Comparison of ENCODE assay signal across 9 mouse cellular contexts in the genomic region with DNA sequence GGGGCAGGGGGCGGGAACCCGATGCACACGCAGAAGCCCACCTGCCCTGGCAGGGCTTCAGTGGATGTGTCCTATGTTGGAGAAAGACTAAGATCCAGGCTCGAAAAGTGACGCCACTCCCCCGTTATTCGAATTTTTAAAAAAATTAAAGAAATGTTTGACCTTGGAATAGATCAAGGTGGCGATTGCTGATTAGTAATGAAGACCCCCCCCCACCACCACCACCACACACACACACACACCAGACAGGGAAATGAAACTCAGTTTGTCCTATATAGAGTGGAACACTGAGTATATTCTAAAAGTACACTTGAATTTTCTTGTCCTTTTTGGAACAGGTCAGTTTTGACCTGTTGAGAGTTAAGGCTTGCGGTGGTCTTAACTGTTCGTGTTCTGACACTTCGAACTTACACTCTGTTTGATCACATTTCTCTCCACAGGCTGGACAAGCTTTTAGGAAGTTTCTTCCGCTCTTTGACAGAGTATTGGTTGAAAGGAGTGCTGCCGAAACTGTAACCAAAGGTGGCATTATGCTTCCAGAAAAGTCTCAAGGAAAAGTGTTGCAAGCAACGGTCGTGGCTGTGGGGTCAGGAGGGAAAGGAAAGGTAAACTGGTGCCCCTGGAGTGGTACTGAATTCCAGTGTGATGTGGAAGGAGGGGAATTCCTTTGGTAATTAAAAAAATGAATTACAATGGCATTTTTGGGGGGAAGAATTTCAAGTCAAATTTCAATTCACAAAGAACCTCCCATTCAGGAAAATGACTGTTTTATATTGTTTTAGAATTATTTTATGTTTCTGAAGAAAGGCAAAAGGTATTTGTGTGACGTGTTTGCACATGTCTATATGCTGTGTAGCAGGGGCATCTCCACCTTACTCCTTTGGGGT. TPM values are rescaled to one million over a fixed set of nuclear protein-coding genes. Genes with fewer than 3 reads are reported as not detected.
DNase-seq lines count a peak whose midpoint lies in the region; ATAC-seq and TF ChIP-seq lines count a peak whose summit lies in the region.
"Had no signal": no experiment of that assay in that cellular context is flagged by ENCODE, and none has a peak within 500 bp of the region (broad histone marks: within the 10 kb centered on the region; RNA-seq: fewer than 3 reads in every experiment).

No protein-coding gene starts in this region.

- H3K27me3 ChIP-seq in kidney, adult 2 months (replicated peaks; ENCODE audit: control insufficient read depth, insufficient read depth, low read length), result no peaks in the 10 kb centered on the region
- H3K27me3 ChIP-seq in hindbrain, embryonic 12.5 days, result no peaks in the 10 kb centered on the region
- H3K27me3 ChIP-seq in midbrain, embryonic 12.5 days, result no peaks in the 10 kb centered on the region
- H3K27me3 ChIP-seq: Patski had no signal

- no peak for TF ChIP-seq CTCF in kidney, adult 2 months (conservative IDR thresholded peaks at IDR 0.05; ENCODE audit: insufficient read depth, insufficient read length, low read depth, low read length)

- H3K4me2 ChIP-seq in hindbrain, embryonic 12.5 days (replicated peaks), result peak overlapping the region; percentile 91
- peak overlapping the region; percentile 91 for H3K4me2 ChIP-seq in midbrain, embryonic 12.5 days (replicated peaks)

- peak overlapping the region; percentile 99 for H3K27ac ChIP-seq in kidney, adult 2 months (ENCODE audit: insufficient read depth, low read depth, low read length)
- peak overlapping the region; percentile 96 for H3K27ac ChIP-seq in hindbrain, embryonic 12.5 days
- peak overlapping the region; percentile 94 for H3K27ac ChIP-seq in midbrain, embryonic 12.5 days (replicated peaks)

- TF ChIP-seq POLR2A in kidney, adult 2 months (IDR thresholded peaks at IDR 0.05; ENCODE audit: low read depth, low read length), result no peak

- no peaks in the 10 kb centered on the region; the same call in 1 of the 2 replicates for H3K36me3 ChIP-seq in kidney, adult 2 months (ENCODE audit: control insufficient read depth, insufficient read depth, low read length)
- H3K36me3 ChIP-seq in hindbrain, embryonic 12.5 days, result peaks cover 20% of the 10 kb centered on the region
- peaks cover 22% of the 10 kb centered on the region for H3K36me3 ChIP-seq in midbrain, embryonic 12.5 days

- intact Hi-C loops in left cerebral cortex, postnatal 25 days (cut with DNase I), result loop anchor here (1.0 to 5.0 kb wide), 4 partner anchors 37 to 148 kb away; partner anchors contain the start of genes Coq10b, Mars2 and Mob4

- peak overlapping the region; percentile 94 for H3K9ac ChIP-seq in hindbrain, embryonic 12.5 days
- H3K9ac ChIP-seq in midbrain, embryonic 12.5 days (replicated peaks), result peak overlapping the region; percentile 73

- no peak for ATAC-seq in hindbrain, embryonic 12.5 days (ENCODE audit: low FRiP score)
- no peak; the same call in 1 of the 2 replicates for ATAC-seq in midbrain, embryonic 12.5 days (ENCODE audit: low FRiP score, low read depth)

- no peak for DNase-seq in kidney, adult 2 months
- DNase-seq in kidney, postnatal 10 days, result no peak
- peak; percentile 52 for DNase-seq in adipocyte (ENCODE audit: low spot score)
- no peak for DNase-seq in ovary, adult 18-20 months (ENCODE audit: low spot score)
- DNase-seq in left cerebral cortex, postnatal 25 days (ENCODE audit: low spot score in 2 of 2), result no peak
- no peak for DNase-seq in natural killer cell, adult 2 months (ENCODE audit: low spot score in 2 of 2)

- 4% methylated on average over 16 of the region's 16 CpGs for WGBS in kidney, adult 2 months
- 10% methylated on average over 16 of the region's 16 CpGs for WGBS in hindbrain, embryonic 12.5 days
- 9% methylated on average over 16 of the region's 16 CpGs for WGBS in midbrain, embryonic 12.5 days

- no peaks in the 10 kb centered on the region for H3K9me3 ChIP-seq in hindbrain, embryonic 12.5 days (replicated peaks)
- no peaks in the 10 kb centered on the region for H3K9me3 ChIP-seq in midbrain, embryonic 12.5 days

- H3K4me1 ChIP-seq in kidney, adult 2 months (ENCODE audit: control insufficient read depth, insufficient read depth, low read length), result peaks cover 2% of the 10 kb centered on the region; the same call in 1 of the 2 replicates
- H3K4me1 ChIP-seq in hindbrain, embryonic 12.5 days, result peaks cover 32% of the 10 kb centered on the region
- H3K4me1 ChIP-seq in midbrain, embryonic 12.5 days, result peaks cover 37% of the 10 kb centered on the region

- peak overlapping the region; percentile 93 for H3K4me3 ChIP-seq in kidney, adult 2 months (ENCODE audit: insufficient read depth, low read depth, low read length)
- H3K4me3 ChIP-seq in hindbrain, embryonic 12.5 days, result peak overlapping the region; percentile 95
- H3K4me3 ChIP-seq in midbrain, embryonic 12.5 days, result peak overlapping the region; percentile 86

RNA-seq across cellular contexts. Expression of gene Hspd1, which starts 0.8 kb away (rescaled TPM):
- polyA plus RNA-seq in kidney, adult 2 months (2012; rRNA removed), result 66.8 and 99.8 TPM in 2 replicates
- 304 and 325 TPM in 2 replicates for polyA plus RNA-seq in hindbrain, embryonic 12.5 days (2016; fragmentation: Nextera tagmentation; extraction: Ambion mirVana)
- 337 and 368 TPM in 2 replicates for polyA plus RNA-seq in midbrain, embryonic 12.5 days (2016; fragmentation: Nextera tagmentation; extraction: Ambion mirVana)
- 100 to 1,000 TPM; 160 to 171 TPM for total RNA-seq in left cerebral cortex, postnatal 25 days (2021)

RNA-seq across cellular contexts. Expression of gene Hspe1, which starts 0.9 kb away (rescaled TPM):
- 46.2 and 90.1 TPM in 2 replicates for polyA plus RNA-seq in kidney, adult 2 months (2012; rRNA removed)
- 303 and 338 TPM in 2 replicates for polyA plus RNA-seq in hindbrain, embryonic 12.5 days (2016; fragmentation: Nextera tagmentation; extraction: Ambion mirVana)
- 373 and 400 TPM in 2 replicates for polyA plus RNA-seq in midbrain, embryonic 12.5 days (2016; fragmentation: Nextera tagmentation; extraction: Ambion mirVana)
- total RNA-seq in left cerebral cortex, postnatal 25 days (2021), result 10 to 100 TPM; 89.7 to 93.5 TPM

RNA-seq across cellular contexts. Expression of gene Coq10b, which starts 36.3 kb away (rescaled TPM):
- 16.2 and 20.7 TPM in 2 replicates for polyA plus RNA-seq in kidney, adult 2 months (2012; rRNA removed)
- 29.8 and 31.4 TPM in 2 replicates for polyA plus RNA-seq in hindbrain, embryonic 12.5 days (2016; fragmentation: Nextera tagmentation; extraction: Ambion mirVana)
- polyA plus RNA-seq in midbrain, embryonic 12.5 days (2016; fragmentation: Nextera tagmentation; extraction: Ambion mirVana), result 30.1 and 30.9 TPM in 2 replicates
- total RNA-seq in left cerebral cortex, postnatal 25 days (2021), result 10 to 100 TPM; 29.2 to 35.4 TPM

RNA-seq across cellular contexts. Expression of gene Mob4, which starts 42.2 kb away (rescaled TPM):
- polyA plus RNA-seq in kidney, adult 2 months (2012; rRNA removed), result 10.3 and 16.0 TPM in 2 replicates
- 150 and 161 TPM in 2 replicates for polyA plus RNA-seq in hindbrain, embryonic 12.5 days (2016; fragmentation: Nextera tagmentation; extraction: Ambion mirVana)
- polyA plus RNA-seq in midbrain, embryonic 12.5 days (2016; fragmentation: Nextera tagmentation; extraction: Ambion mirVana), result 158 and 161 TPM in 2 replicates
- 10 to 100 TPM; 56.7 to 59.2 TPM for total RNA-seq in left cerebral cortex, postnatal 25 days (2021)
